Mouse (Mus musculus) CH12.LX (cell line): ENCODE measurements around the gene Map4k3. TPM values are rescaled to one million over a fixed set of nuclear protein-coding genes. Genes with fewer than 3 reads are reported as not detected.

Source experiments
- DNase-seq: peaks from one replicate; pipeline ENCODE4 v3.0.0-alpha.2; 2013; ENCODE audit errors: extremely low read depth
- H3K27ac ChIP-seq: 2 replicates; pipeline ENCODE4 v1.5.1; 2012; ENCODE audit warnings: low read depth, mild to moderate bottlenecking, control low read depth, moderate library complexity; ENCODE audit not compliant: insufficient read depth
- H3K27me3 ChIP-seq: replicated peaks from 2 replicates; pipeline ENCODE3; 2012; ENCODE audit warnings: inconsistent platforms
- H3K36me3 ChIP-seq, 2 experiments: replicated peaks in 1 of 2; 2 replicates each; pipeline versions ENCODE3 to v1.6.1; 2012; ENCODE audit warnings: inconsistent platforms in 1 of 2, low read length in 1 of 2, mild to moderate bottlenecking in 1 of 2, mixed read lengths in 1 of 2, moderate library complexity in 1 of 2; ENCODE audit not compliant: control insufficient read depth in 1 of 2, insufficient read depth in 1 of 2
- H3K4me1 ChIP-seq, 2 experiments: 2 replicates each; pipeline ENCODE4 v1.6.1; 2012; ENCODE audit warnings: inconsistent platforms in 1 of 2, moderate library complexity in 1 of 2; ENCODE audit not compliant: insufficient read depth in 2 of 2, control insufficient read depth in 1 of 2
- H3K4me2 ChIP-seq: 2 replicates; pipeline ENCODE4 v1.6.1; 2012; ENCODE audit warnings: low read depth, mild to moderate bottlenecking, control low read depth; ENCODE audit not compliant: poor library complexity, insufficient read depth, severe bottlenecking
- H3K4me3 ChIP-seq, 3 experiments: fragments of 150-350 bp in 1 of 3; sonication (generic) in 1 of 3; replicated peaks in 1 of 3; 2 replicates each; pipeline versions ENCODE3 to v1.5.1; 2011 to 2012; ENCODE audit warnings: low read depth in 2 of 3, low read length in 2 of 3, mild to moderate bottlenecking in 2 of 3, moderate library complexity in 2 of 3, control low read depth in 1 of 3, improper control_type of control experiment in 1 of 3, inconsistent platforms in 1 of 3, mixed read lengths in 1 of 3; ENCODE audit not compliant: poor library complexity in 1 of 3
- H3K79me2 ChIP-seq: replicated peaks from 2 replicates; pipeline ENCODE4 v1.6.1; 2012; ENCODE audit warnings: mild to moderate bottlenecking, moderate library complexity; ENCODE audit not compliant: control insufficient read depth, poor library complexity, insufficient read depth, severe bottlenecking; ENCODE audit errors: extremely low read depth
- H3K9ac ChIP-seq: 2 replicates; pipeline ENCODE4 v1.6.1; 2012; ENCODE audit warnings: low read depth, mild to moderate bottlenecking, control low read depth, moderate library complexity; ENCODE audit not compliant: insufficient read depth
- H3K9me3 ChIP-seq: replicated peaks from 2 replicates; pipeline ENCODE3; 2012; ENCODE audit warnings: low read length, inconsistent platforms, mixed read lengths
- BHLHE40 ChIP-seq: IDR thresholded peaks from 2 replicates; pipeline ENCODE4 v1.6.1; 2011; ENCODE audit warnings: mild to moderate bottlenecking, low read depth, low read length, improper control_type of control experiment
- CHD1 ChIP-seq: IDR thresholded peaks from 2 replicates; pipeline ENCODE4 v1.6.1; 2012; ENCODE audit warnings: low read depth, low read length, improper control_type of control experiment, inconsistent platforms
- CHD2 ChIP-seq: IDR thresholded peaks from 2 replicates; pipeline ENCODE4 v1.6.1; 2011; ENCODE audit warnings: low read length, improper control_type of control experiment
- CTCF ChIP-seq, 2 experiments: IDR thresholded peaks in 1 of 2; conservative IDR thresholded peaks in 1 of 2; 2 replicates each; pipeline ENCODE4 v1.5.1; 2011 to 2012; ENCODE audit warnings: low read depth in 2 of 2, low read length in 2 of 2, improper control_type of control experiment in 1 of 2, inconsistent platforms in 1 of 2, mild to moderate bottlenecking in 1 of 2, moderate library complexity in 1 of 2
- IRF4 ChIP-seq: IDR thresholded peaks from 2 replicates; pipeline ENCODE4 v1.6.1; 2014; ENCODE audit warnings: low read depth, mild to moderate bottlenecking, inconsistent platforms, low read length, improper control_type of control experiment
- JUN ChIP-seq: IDR thresholded peaks from 2 replicates; pipeline ENCODE4 v1.6.1; 2011; ENCODE audit warnings: low read depth, mild to moderate bottlenecking, low read length, improper control_type of control experiment, moderate library complexity; ENCODE audit not compliant: insufficient read depth
- JUND ChIP-seq: conservative IDR thresholded peaks from 2 replicates; pipeline ENCODE4 v1.6.1; 2011; ENCODE audit warnings: low read depth, low read length, improper control_type of control experiment
- MAX ChIP-seq: IDR thresholded peaks from 2 replicates; pipeline ENCODE4 v1.6.1; 2011; ENCODE audit warnings: low read length, improper control_type of control experiment
- MEF2A ChIP-seq: IDR thresholded peaks from 2 replicates; pipeline ENCODE4 v1.6.1; 2014; ENCODE audit warnings: low read depth, mild to moderate bottlenecking, inconsistent platforms, low read length, improper control_type of control experiment, borderline replicate concordance
- NRF1 ChIP-seq: IDR thresholded peaks from 2 replicates; pipeline ENCODE4 v1.6.1; 2014; ENCODE audit warnings: low read depth, mild to moderate bottlenecking, inconsistent platforms, low read length, improper control_type of control experiment, moderate library complexity
- RAD21 ChIP-seq: IDR thresholded peaks from 2 replicates; pipeline ENCODE4 v1.6.1; 2011; ENCODE audit warnings: low read depth, mild to moderate bottlenecking, low read length, improper control_type of control experiment, moderate library complexity
- TBP ChIP-seq: conservative IDR thresholded peaks from 2 replicates; pipeline ENCODE4 v1.6.1; 2011; ENCODE audit warnings: low read depth, low read length, improper control_type of control experiment
- TCF12 ChIP-seq: IDR thresholded peaks from 2 replicates; pipeline ENCODE4 v1.6.1; 2014; ENCODE audit warnings: low read depth, mild to moderate bottlenecking, inconsistent platforms, low read length, improper control_type of control experiment
- dilution Hi-C: fragments of 300-500 bp; cut with MboI; formaldehyde crosslinking; loops from 2 replicates; pipeline ENCODE4 v1.14.3; 2020; ENCODE audit warnings: low sequenced_read_pairs; ENCODE audit not compliant: extremely low pct_unique_long_range_greater_than_20kb, extremely low pct_ligation_motif_present
- in situ Hi-C: fragments of 300-500 bp; cut with MboI; formaldehyde crosslinking; loops from 3 replicates; pipeline ENCODE4 v1.14.3; 2019; ENCODE audit warnings: low sequenced_read_pairs, low pct_ligation_motif_present, low pct_unique_long_range_greater_than_20kb, mixed read lengths
- polyA plus RNA-seq: library from polyadenylated mRNA; unstranded; fragments of >175 nt; gene quantifications from 2 replicates; pipeline ENCODE4 v1.2.1, GENCODE M21; 2012; ENCODE audit warnings: low read depth; ENCODE audit not compliant: insufficient read length
- total RNA-seq, 2 experiments: library from RNA; depleted of rRNA; stranded (reverse); fragments of 300-350 nt in 1 of 2; fragments of >200 nt in 1 of 2; gene quantifications; 2 replicates each; pipeline ENCODE4 v1.2.3; 2012 to 2014

Map4k3 gene
- total and polyA plus RNA-seq, 3 experiments = 2.7 to 4.3 (median 3.2) TPM

- dilution Hi-C loops (no loop called here), in situ Hi-C loops (no loop called here)
- Histone ChIP-seq H3K4me2 (no peak overlapping the region), H3K9me3 (no peaks in the 10 kb centered on the region), H3K4me1 (no peaks in the 10 kb centered on the region), H3K9ac (no peak overlapping the region), H3K79me2 (no peaks in the 10 kb centered on the region), H3K27ac (no peak overlapping the region), H3K27me3 (no peaks in the 10 kb centered on the region), H3K4me3 (no peak overlapping the region), H3K36me3 (no peaks in the 10 kb centered on the region)
- DNase-seq = no peak
- TF ChIP-seq CHD1 (no peak), NRF1 (no peak), JUN (no peak), CHD2 (no peak), JUND (no peak), CTCF (conservative IDR thresholded peaks at IDR 0.05 in 1 of 2, IDR thresholded peaks at IDR 0.05 in 1 of 2; ENCODE audit: low read depth in 2 of 2, low read length in 2 of 2) (no peak), MAX (no peak), IRF4 (no peak), BHLHE40 (no peak), RAD21 (no peak)
Observed at GRCm38 (mm10) chr17:80670395-80670794, 57.9 kb downstream of the Map4k3 start.

DNA sequence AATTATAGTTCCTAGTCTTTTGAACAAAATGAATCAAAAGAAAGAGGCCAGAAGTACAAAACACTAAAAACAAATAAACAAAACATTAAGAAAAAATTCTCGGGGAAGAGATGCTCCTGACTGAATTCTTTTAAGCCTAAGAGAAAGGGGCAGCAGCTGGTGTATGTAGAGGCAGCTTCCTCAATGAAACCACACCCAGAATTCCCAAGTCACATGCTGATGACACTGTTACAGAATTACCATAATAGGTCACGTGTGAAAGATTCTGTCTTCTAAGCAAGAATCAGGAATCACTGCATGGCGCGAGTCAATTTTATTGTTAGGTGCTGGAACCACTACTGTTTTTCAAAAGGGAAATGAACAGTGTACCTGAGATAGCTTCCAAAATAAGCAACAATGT is 64.7 kb downstream of the Map4k3 start:
- dilution Hi-C loops (no loop called here), in situ Hi-C loops (no loop called here)
- Histone ChIP-seq H3K79me2 (no peaks in the 10 kb centered on the region), H3K4me2 (no peak overlapping the region), H3K27ac (no peak overlapping the region), H3K9ac (no peak overlapping the region), H3K4me3 (no peak overlapping the region), H3K4me1 (peaks cover 0 to 8% of the 10 kb centered on the region in 2 experiments; a peak in 2 of 4 replicates), H3K9me3 (no peaks in the 10 kb centered on the region), H3K36me3 (peaks cover 0 to 2% of the 10 kb centered on the region in 2 experiments), H3K27me3 (no peaks in the 10 kb centered on the region)
- TF ChIP-seq MEF2A (no peak), RAD21 (no peak), MAX (no peak), TCF12 (no peak), TBP (no peak), IRF4 (no peak)
- DNase-seq = no peak
